Comparison of ENCODE assay signal across 17 mouse cellular contexts in genomic region chr9:52782520-52782919, GRCm38 (mm10).
"Had no signal": no experiment of that assay in that cellular context is flagged by ENCODE, and none has a peak within 500 bp of the region (broad histone marks: within the 10 kb centered on the region; RNA-seq: fewer than 3 reads in every experiment).

No protein-coding gene starts in this region.

- ATAC-seq: lung, postnatal 0 days; midbrain, embryonic 13.5 days; midbrain, embryonic 15.5 days had no signal

- H3K27me3 ChIP-seq: lung, embryonic 15.5 days; megakaryocyte, embryonic 14.5 days; midbrain, embryonic 13.5 days; midbrain, embryonic 15.5 days; neural tube, embryonic 12.5 days; stomach, embryonic 15.5 days had no signal

- H3K36me3 ChIP-seq: lung, embryonic 15.5 days; midbrain, embryonic 13.5 days; midbrain, embryonic 15.5 days; neural tube, embryonic 12.5 days; stomach, embryonic 15.5 days had no signal

- DNase-seq: lung, adult 2 months; lung, postnatal 14 days; lung, postnatal 36 days; right cerebral cortex, postnatal 14 days; thymus, adult 18-20 months; thymus, postnatal 14 days; thymus, postnatal 36 days had no signal

- H3K27ac ChIP-seq: lung, embryonic 15.5 days; macrophage; midbrain, embryonic 13.5 days; midbrain, embryonic 15.5 days; neural tube, embryonic 12.5 days; stomach, embryonic 15.5 days; stomach, postnatal 0 days had no signal

- H3K9ac ChIP-seq: lung, embryonic 15.5 days; midbrain, embryonic 13.5 days; midbrain, embryonic 15.5 days; neural tube, embryonic 12.5 days; stomach, embryonic 15.5 days had no signal

- H3K4me2 ChIP-seq: lung, embryonic 15.5 days; midbrain, embryonic 11.5 days; midbrain, embryonic 13.5 days; midbrain, embryonic 15.5 days; neural tube, embryonic 12.5 days; stomach, embryonic 15.5 days had no signal

- H3K4me1 ChIP-seq: lung, embryonic 15.5 days; megakaryocyte, embryonic 14.5 days; midbrain, embryonic 13.5 days; midbrain, embryonic 15.5 days; neural tube, embryonic 12.5 days; stomach, embryonic 15.5 days had no signal

- H3K4me3 ChIP-seq: lung, embryonic 15.5 days; megakaryocyte, embryonic 14.5 days; midbrain, embryonic 13.5 days; midbrain, embryonic 15.5 days; neural tube, embryonic 12.5 days; stomach, embryonic 15.5 days had no signal

- H3K9me3 ChIP-seq: lung, embryonic 15.5 days; megakaryocyte, embryonic 14.5 days; midbrain, embryonic 13.5 days; midbrain, embryonic 15.5 days; neural tube, embryonic 12.5 days; stomach, embryonic 15.5 days had no signal
